Mouse (Mus musculus): ENCODE results near the gene Blm. TPM values are rescaled to one million over a fixed set of nuclear protein-coding genes. Genes with fewer than 3 reads are reported as not detected.
A peak's percentile ranks its signal among the peaks of the same experiment; 100 is the strongest.

The Blm gene
- total and polyA plus RNA-seq, 2 experiments from 2014 or later = 5.5 to 10.4 TPM

GRCm38 (mm10) chr7:80429661-80430060 lies 105.3 kb downstream of the Blm start:
- H3K4me1 ChIP-seq (ENCODE audit: insufficient read depth) = no peaks in the 10 kb centered on the region
- ATAC-seq = no peak
- 92% methylated on average over 12 of the region's 12 CpGs for WGBS

DNA sequence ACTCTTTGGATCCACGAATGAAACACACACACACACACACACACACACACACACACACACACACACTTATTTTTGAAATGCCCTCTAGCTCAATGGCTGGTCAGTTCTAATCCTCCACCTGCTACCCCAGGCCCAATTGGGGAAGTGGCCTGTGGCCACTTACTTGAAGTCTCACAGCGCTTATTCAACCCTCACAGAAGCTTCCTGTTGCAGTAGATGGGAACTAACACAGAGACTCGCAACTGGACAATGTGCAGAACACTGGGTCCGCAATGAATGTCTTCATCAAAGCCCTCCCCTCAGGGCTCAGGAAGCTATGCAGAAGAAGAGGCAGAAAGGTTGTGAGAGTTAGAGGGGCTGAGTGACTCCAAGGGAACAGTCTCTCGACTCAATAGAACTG lies 107.2 kb downstream of the Blm start:
- H3K27me3 ChIP-seq (ENCODE audit: insufficient read depth, low read length) = no peaks in the 10 kb centered on the region
- no peak overlapping the region for H3K27ac ChIP-seq (ENCODE audit: low read depth, low read length)
- no peak overlapping the region for H3K4me3 ChIP-seq (ENCODE audit: low read depth, low read length)
- H3K4me2 ChIP-seq (ENCODE audit: low read depth) = no peak overlapping the region
- no peak for DNase-seq
- TF ChIP-seq CTCF (IDR thresholded peaks at IDR 0.05; ENCODE audit: low read depth) = no peak
- 84% methylated on average over 5 of the region's 5 CpGs for whole genome bisulfite sequencing
- H3K9me3 ChIP-seq (ENCODE audit: low read length) = no peaks in the 10 kb centered on the region
- ATAC-seq = no peak
- no peak overlapping the region for H3K9ac ChIP-seq
- H3K36me3 ChIP-seq (ENCODE audit: insufficient read depth) = no peaks in the 10 kb centered on the region
- H3K4me1 ChIP-seq (ENCODE audit: insufficient read depth) = 0 out of 2 replicates have a peak, but pooled peaks cover 4% of the 10 kb centered on the region

More at GRCm38 (mm10) chr7:80429661-80430060, 105.3 kb downstream of the Blm start:
- no peak overlapping the region for H3K4me3 ChIP-seq (ENCODE audit: low read depth, low read length)
- no peaks in the 10 kb centered on the region for H3K9me3 ChIP-seq (ENCODE audit: low read length)
- no peaks in the 10 kb centered on the region for H3K27me3 ChIP-seq (ENCODE audit: insufficient read depth, low read length)
- no peaks in the 10 kb centered on the region for H3K36me3 ChIP-seq (ENCODE audit: insufficient read depth)
- H3K4me2 ChIP-seq (ENCODE audit: low read depth) = no peak overlapping the region
- H3K27ac ChIP-seq (ENCODE audit: low read depth, low read length) = no peak overlapping the region
- TF ChIP-seq CTCF (IDR thresholded peaks at IDR 0.05; ENCODE audit: low read depth) = no peak
- DNase-seq = no peak
- H3K9ac ChIP-seq = no peak overlapping the region

DNA sequence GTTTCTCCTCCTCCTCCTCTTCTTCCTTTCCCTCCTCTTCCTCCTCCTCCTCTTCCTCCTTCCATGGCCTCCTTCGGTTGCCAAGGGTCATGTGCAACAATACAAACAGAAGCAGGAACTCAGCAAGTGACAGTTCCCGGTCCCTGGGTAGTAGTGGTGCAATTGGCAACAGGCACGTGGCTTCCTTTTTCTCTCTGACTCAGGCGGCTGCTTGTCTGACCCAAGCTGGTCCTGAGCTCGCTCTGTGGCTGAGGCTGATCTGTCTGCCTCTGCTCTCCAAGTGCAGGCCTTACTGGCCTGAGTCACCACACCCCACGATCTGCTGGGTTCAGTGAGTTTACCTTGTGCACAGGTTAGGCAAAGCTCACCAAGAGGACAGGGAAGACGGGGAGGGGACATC lies 108.6 kb downstream of the Blm start:
- no peak for TF ChIP-seq CTCF (IDR thresholded peaks at IDR 0.05; ENCODE audit: low read depth)
- Histone ChIP-seq H3K4me3 (ENCODE audit: low read depth, low read length) (no peak overlapping the region), H3K4me2 (ENCODE audit: low read depth) (no peak overlapping the region), H3K4me1 (ENCODE audit: insufficient read depth) (0 out of 2 replicates have a peak, but pooled peaks cover 4% of the 10 kb centered on the region), H3K36me3 (ENCODE audit: insufficient read depth) (no peaks in the 10 kb centered on the region), H3K9me3 (ENCODE audit: low read length) (no peaks in the 10 kb centered on the region), H3K27me3 (ENCODE audit: insufficient read depth, low read length) (no peaks in the 10 kb centered on the region), H3K9ac (no peak overlapping the region), H3K27ac (ENCODE audit: low read depth, low read length) (no peak overlapping the region)
- DNase-seq (no peak), ATAC-seq (no peak)
- 81% methylated on average over 7 of the region's 7 CpGs for WGBS

DNA sequence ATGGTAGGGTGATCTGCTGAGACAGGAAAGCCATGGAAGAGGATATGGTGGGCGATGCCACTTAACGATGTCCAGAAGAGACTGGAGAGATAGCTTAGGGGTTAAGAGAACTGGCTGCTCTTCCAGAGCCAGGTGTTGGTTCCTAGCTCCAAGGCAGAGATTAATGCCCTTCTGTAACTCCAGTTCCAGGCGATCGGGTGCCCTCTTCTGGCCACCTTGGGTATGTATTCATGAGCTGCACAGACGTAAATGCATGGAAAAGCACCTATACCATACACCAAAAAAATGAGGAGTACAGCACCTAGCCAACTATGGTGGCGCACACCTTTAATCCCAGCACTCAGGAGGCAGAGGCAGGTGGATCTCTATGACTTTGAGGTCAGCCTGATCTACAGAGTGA lies 110.2 kb downstream of the Blm start:
- ATAC-seq = no peak
- 0 out of 2 replicates have a peak, but pooled peaks cover 4% of the 10 kb centered on the region for H3K4me1 ChIP-seq (ENCODE audit: insufficient read depth)
- WGBS = 83% methylated on average over 6 of the region's 6 CpGs
- H3K27ac ChIP-seq (ENCODE audit: low read depth, low read length) = no peak overlapping the region
- no peak overlapping the region for H3K4me3 ChIP-seq (ENCODE audit: low read depth, low read length)
- no peaks in the 10 kb centered on the region for H3K27me3 ChIP-seq (ENCODE audit: insufficient read depth, low read length)
- TF ChIP-seq CTCF (IDR thresholded peaks at IDR 0.05; ENCODE audit: low read depth) = no peak
- no peaks in the 10 kb centered on the region for H3K9me3 ChIP-seq (ENCODE audit: low read length)
- H3K36me3 ChIP-seq (ENCODE audit: insufficient read depth) = no peaks in the 10 kb centered on the region
- no peak overlapping the region for H3K9ac ChIP-seq
- no peak for DNase-seq
- no peak overlapping the region for H3K4me2 ChIP-seq (ENCODE audit: low read depth)

GRCm38 (mm10) chr7:80422759-80423480 lies 112.0 kb downstream of the Blm start:
- Histone ChIP-seq H3K4me1 (ENCODE audit: insufficient read depth) (0 out of 2 replicates have a peak, but pooled peaks cover 4% of the 10 kb centered on the region), H3K9me3 (ENCODE audit: low read length) (no peaks in the 10 kb centered on the region), H3K27me3 (ENCODE audit: insufficient read depth, low read length) (no peaks in the 10 kb centered on the region), H3K36me3 (ENCODE audit: insufficient read depth) (no peaks in the 10 kb centered on the region), H3K27ac (ENCODE audit: low read depth, low read length) (no peak overlapping the region; the same call in 1 of the 2 replicates), H3K4me3 (ENCODE audit: low read depth, low read length) (no peak overlapping the region), H3K9ac (no peak overlapping the region), H3K4me2 (ENCODE audit: low read depth) (peak overlapping the region; percentile 37)
- peak; percentile 7; the same call in 1 of the 2 replicates for TF ChIP-seq CTCF (IDR thresholded peaks at IDR 0.05; ENCODE audit: low read depth)
- peak; percentile 61 for DNase-seq
- ATAC-seq = peak; percentile 62
- 24% methylated on average over 20 of the region's 20 CpGs for WGBS

- WGBS = 90% methylated on average over 6 of the region's 6 CpGs
- ATAC-seq (no peak), DNase-seq (no peak)
- no peak overlapping the region for H3K4me3 ChIP-seq (ENCODE audit: low read depth, low read length)
- no peak for TF ChIP-seq CTCF (IDR thresholded peaks at IDR 0.05; ENCODE audit: low read depth)
- no peak overlapping the region for H3K4me2 ChIP-seq (ENCODE audit: low read depth)
- no peaks in the 10 kb centered on the region for H3K36me3 ChIP-seq (ENCODE audit: insufficient read depth)
- no peak overlapping the region for H3K27ac ChIP-seq (ENCODE audit: low read depth, low read length)
- no peaks in the 10 kb centered on the region for H3K9me3 ChIP-seq (ENCODE audit: low read length)
- 0 out of 2 replicates have a peak, but pooled peaks cover 4% of the 10 kb centered on the region for H3K4me1 ChIP-seq (ENCODE audit: insufficient read depth)
- no peaks in the 10 kb centered on the region for H3K27me3 ChIP-seq (ENCODE audit: insufficient read depth, low read length)
- no peak overlapping the region for H3K9ac ChIP-seq
Observed at GRCm38 (mm10) chr7:80421576-80421975, 113.3 kb downstream of the Blm start.

DNA sequence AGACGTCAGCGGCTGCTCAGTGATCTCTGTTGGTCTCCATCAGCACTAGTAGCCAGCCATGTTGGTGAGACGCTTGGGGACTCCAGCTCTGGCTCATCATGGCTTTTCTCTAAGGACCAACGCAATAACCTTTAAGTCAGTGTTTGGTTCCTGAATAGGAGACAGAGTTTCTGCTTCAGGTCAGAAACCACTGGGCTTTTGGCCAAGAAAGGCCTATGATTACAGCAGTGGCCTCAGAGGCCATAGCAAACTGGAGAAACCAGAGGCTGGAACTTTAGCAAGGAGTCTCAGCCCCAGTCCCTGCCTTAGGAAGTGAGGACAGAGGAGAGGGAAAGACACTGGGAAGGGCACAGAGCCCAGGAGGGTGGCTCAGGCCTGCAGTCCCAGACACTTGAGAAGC lies 114.3 kb downstream of the Blm start:
- Histone ChIP-seq H3K27me3 (ENCODE audit: insufficient read depth, low read length) (no peaks in the 10 kb centered on the region), H3K9ac (no peak overlapping the region), H3K36me3 (ENCODE audit: insufficient read depth) (no peaks in the 10 kb centered on the region), H3K27ac (ENCODE audit: low read depth, low read length) (no peak overlapping the region), H3K9me3 (ENCODE audit: low read length) (no peaks in the 10 kb centered on the region), H3K4me2 (ENCODE audit: low read depth) (no peak overlapping the region), H3K4me3 (ENCODE audit: low read depth, low read length) (no peak overlapping the region), H3K4me1 (ENCODE audit: insufficient read depth) (0 out of 2 replicates have a peak, but pooled peaks cover 4% of the 10 kb centered on the region)
- DNase-seq (no peak), ATAC-seq (no peak)
- TF ChIP-seq CTCF (IDR thresholded peaks at IDR 0.05; ENCODE audit: low read depth) = no peak
- WGBS = 82% methylated on average over 4 of the region's 4 CpGs
